Mouse (Mus musculus) embryonic facial prominence, embryonic 14.5 days (tissue): ENCODE results near the gene Gm28729. TPM values are rescaled to one million over a fixed set of nuclear protein-coding genes. Genes with fewer than 3 reads are reported as not detected.
"Not testable (repeated sequence)": the region's sequence is repeated elsewhere in the genome, so short reads cannot be mapped to it uniquely, and the experiment has no call there.

Experiments used
- ATAC-seq: fragments of 200-750 bp; cut with Nextera tagmentation; 2 replicates; pipeline ENCODE4 v1.8.0; 2017; ENCODE audit warnings: low read depth, moderate number of reproducible peaks, moderate TSS enrichment
- DNase-seq: peaks from one replicate; pipeline ENCODE4 v3.0.0-alpha.2; 2015; ENCODE audit warnings: low spot score
- H3K27ac ChIP-seq: fragments of 300-500 bp; sonication (generic); replicated peaks from 2 replicates; pipeline ENCODE4 v1.5.1; 2014; ENCODE audit warnings: low read depth, mild to moderate bottlenecking, low read length, moderate library complexity
- H3K27me3 ChIP-seq: fragments of 300-500 bp; sonication (generic); replicated peaks from 2 replicates; pipeline ENCODE4 v1.6.1; 2014; ENCODE audit warnings: low read length; ENCODE audit not compliant: control insufficient read depth, insufficient read depth
- H3K36me3 ChIP-seq: fragments of 300-500 bp; sonication (generic); 2 replicates; pipeline ENCODE4 v1.6.1; 2014; ENCODE audit warnings: low read length, mixed read lengths; ENCODE audit not compliant: control insufficient read depth, insufficient read depth
- H3K4me1 ChIP-seq: fragments of 300-500 bp; sonication (generic); 2 replicates; pipeline ENCODE4 v1.6.1; 2014; ENCODE audit warnings: antibody characterized with exemption, low read length; ENCODE audit not compliant: control insufficient read depth, insufficient read depth
- H3K4me2 ChIP-seq: fragments of 300-500 bp; sonication (generic); 2 replicates; pipeline ENCODE4 v1.6.1; 2014; ENCODE audit warnings: low read depth, mild to moderate bottlenecking, low read length, moderate library complexity, mixed read lengths
- H3K4me3 ChIP-seq: fragments of 300-500 bp; sonication (generic); 2 replicates; pipeline ENCODE4 v1.5.1; 2014; ENCODE audit warnings: low read depth, mild to moderate bottlenecking, low read length
- H3K9ac ChIP-seq: fragments of 300-500 bp; sonication (generic); 2 replicates; pipeline ENCODE4 v1.6.1; 2014; ENCODE audit warnings: low read depth, mild to moderate bottlenecking, low read length, moderate library complexity, mixed read lengths
- H3K9me3 ChIP-seq: fragments of 300-500 bp; sonication (generic); 2 replicates; pipeline ENCODE4 v1.6.1; 2016; ENCODE audit warnings: low read length; ENCODE audit not compliant: control insufficient read depth
- WGBS: fragments of 180-500 bp; shearing (Covaris S2); extraction: QIAGEN DNeasy Blood & Tissue Kit; methylation state at CpG from one replicate; pipeline ENCODE4 v1.1.7; 2014; 5-methylcytosine and 5-hydroxymethylcytosine counted together
- polyA plus RNA-seq: library from polyadenylated mRNA; unstranded; fragments of >200 nt; fragmentation: Nextera tagmentation; extraction: Ambion mirVana; gene quantifications from 2 replicates; pipeline ENCODE4 v1.2.1, GENCODE M21; 2014

Gm28729 gene
- polyA plus RNA-seq, 1 experiment from 2014 or later = 0.64 TPM

DNA sequence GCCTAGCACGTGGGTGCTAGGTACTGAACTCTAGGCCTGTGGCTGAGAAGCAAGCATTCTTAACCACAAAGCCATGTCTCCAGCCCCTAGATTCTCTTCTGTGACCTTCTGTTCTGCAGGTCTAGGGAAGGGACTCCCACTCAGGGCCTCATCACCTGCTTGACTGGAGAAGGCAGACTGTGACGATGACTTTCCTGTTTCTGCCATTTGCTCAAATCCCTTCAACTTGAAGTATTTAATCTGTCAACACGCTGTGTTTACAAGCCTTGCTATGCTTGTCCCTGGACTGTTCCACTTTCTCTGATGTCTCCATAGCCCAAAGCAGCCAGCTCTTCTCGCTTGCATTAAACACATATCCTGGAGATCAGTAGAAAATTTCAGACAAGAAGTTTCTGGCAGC lies 7.5 kb upstream of the Gm28729 start:
- DNase-seq (peak; percentile 17), ATAC-seq (no peak)
- 63% methylated on average over 4 of the region's 4 CpGs for WGBS
- H3K36me3 ChIP-seq = no peaks in the 10 kb centered on the region
- no peak overlapping the region for H3K9ac ChIP-seq
- H3K4me1 ChIP-seq = peaks cover 9% of the 10 kb centered on the region; the same call in 1 of the 2 replicates
- H3K4me2 ChIP-seq = no peak overlapping the region
- H3K27ac ChIP-seq = 0 out of 2 replicates have a peak overlapping the region, but pooled peaks have one; percentile 39
- H3K27me3 ChIP-seq = no peaks in the 10 kb centered on the region
- no peak overlapping the region for H3K4me3 ChIP-seq
- no peaks in the 10 kb centered on the region for H3K9me3 ChIP-seq

DNA sequence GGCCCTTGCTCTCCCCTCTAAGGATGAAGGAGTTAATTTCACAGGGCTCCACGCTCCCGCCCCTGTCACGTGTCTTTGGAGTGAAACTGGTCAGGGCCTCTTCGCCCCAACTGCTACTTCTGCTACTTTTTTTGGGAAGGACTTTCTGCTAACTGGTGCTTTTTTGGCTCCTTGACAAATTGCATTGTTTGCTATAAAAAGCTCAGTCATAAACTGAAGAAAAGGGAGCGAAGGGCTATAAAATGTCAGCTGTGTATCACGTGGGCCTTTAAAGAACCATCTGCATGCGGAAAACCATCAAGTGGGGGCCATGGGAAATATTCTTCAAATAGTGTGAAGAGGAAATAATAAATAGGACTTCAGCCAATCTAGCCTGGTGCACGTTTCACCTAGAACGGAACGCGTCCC lies 5.6 kb upstream of the Gm28729 start:
- H3K4me1 ChIP-seq = peaks cover 9% of the 10 kb centered on the region; the same call in 1 of the 2 replicates
- ATAC-seq = peak; percentile 62; the same call in 1 of the 2 replicates

DNA sequence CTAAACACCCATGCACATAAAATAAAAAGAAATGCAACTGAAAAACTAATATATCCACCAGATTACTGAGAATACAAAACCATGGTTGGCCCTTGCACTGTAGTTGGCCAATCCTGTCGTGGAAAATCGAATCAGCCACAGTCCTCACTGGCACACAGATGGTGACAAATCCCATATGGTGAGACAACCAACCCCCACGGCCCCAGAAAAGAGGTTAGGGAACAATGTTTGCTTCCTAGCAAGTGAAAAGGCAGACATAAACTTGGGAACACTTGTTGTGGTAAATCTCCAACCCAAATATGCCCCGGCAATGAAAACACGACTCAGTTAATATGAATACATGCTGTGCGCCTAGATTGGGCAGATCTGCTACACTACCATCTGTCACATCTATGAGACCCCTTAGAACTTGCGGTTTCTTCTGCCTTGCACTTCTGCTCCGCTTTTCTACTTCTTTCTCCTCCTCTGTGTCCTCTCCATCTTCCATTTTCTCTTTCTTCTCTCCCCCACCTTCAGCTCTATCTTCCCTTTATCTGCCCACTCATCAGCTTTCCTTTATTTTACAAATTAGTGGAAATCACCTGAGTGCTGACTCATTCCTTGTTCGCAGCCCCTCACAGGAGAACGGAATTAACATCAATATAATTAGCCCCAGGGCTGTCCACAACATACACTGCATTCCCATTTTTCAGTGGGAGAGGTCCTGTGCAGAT lies 5.1 kb upstream of the Gm28729 start:
- no peak overlapping the region for H3K27ac ChIP-seq
- 63% methylated on average over 10 of the region's 10 CpGs for WGBS
- H3K4me1 ChIP-seq = peaks cover 9% of the 10 kb centered on the region; the same call in 1 of the 2 replicates
- no peak overlapping the region for H3K9ac ChIP-seq
- DNase-seq = peak; percentile 36
- no peaks in the 10 kb centered on the region for H3K27me3 ChIP-seq
- ATAC-seq = no peak
- H3K36me3 ChIP-seq = no peaks in the 10 kb centered on the region
- no peak overlapping the region for H3K4me2 ChIP-seq
- no peak overlapping the region for H3K4me3 ChIP-seq
- no peaks in the 10 kb centered on the region for H3K9me3 ChIP-seq

More for the DNA sequence above, 5.6 kb upstream of the Gm28729 start:
- Histone ChIP-seq H3K4me2 (no peak overlapping the region), H3K9ac (no peak overlapping the region), H3K36me3 (no peaks in the 10 kb centered on the region), H3K9me3 (no peaks in the 10 kb centered on the region), H3K4me3 (no peak overlapping the region), H3K27ac (no peak overlapping the region), H3K27me3 (no peaks in the 10 kb centered on the region)
- DNase-seq = peak; percentile 72
- 52% methylated on average over 11 of the region's 11 CpGs for WGBS

DNA sequence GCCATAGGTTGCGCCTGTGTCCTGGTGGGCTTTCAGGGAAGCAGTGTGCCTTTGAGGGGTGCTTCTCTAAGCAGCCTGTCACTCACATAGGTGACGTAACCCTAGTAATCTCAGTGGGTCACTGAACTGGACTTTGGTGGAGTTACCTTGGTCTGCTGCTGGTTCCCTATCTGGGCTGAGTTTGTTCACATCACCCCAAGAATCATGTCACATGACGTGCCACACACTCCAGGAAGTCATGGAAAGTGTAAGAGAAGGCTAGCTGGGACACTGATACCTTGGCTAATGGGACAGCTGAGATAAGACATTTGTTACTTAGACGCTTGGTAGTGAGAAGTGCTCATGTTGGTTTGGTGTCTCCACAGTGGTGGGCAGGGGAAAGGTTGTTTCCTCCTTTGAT lies 947 bp upstream of the Gm28729 start:
- Histone ChIP-seq H3K27ac (no peak overlapping the region), H3K36me3 (no peaks in the 10 kb centered on the region), H3K4me3 (no peak overlapping the region), H3K4me1 (peaks cover 9% of the 10 kb centered on the region; the same call in 1 of the 2 replicates), H3K4me2 (no peak overlapping the region), H3K27me3 (no peaks in the 10 kb centered on the region), H3K9ac (no peak overlapping the region), H3K9me3 (no peaks in the 10 kb centered on the region)
- 82% methylated on average over 4 of the region's 4 CpGs for WGBS
- no peak for DNase-seq
- ATAC-seq = no peak

DNA sequence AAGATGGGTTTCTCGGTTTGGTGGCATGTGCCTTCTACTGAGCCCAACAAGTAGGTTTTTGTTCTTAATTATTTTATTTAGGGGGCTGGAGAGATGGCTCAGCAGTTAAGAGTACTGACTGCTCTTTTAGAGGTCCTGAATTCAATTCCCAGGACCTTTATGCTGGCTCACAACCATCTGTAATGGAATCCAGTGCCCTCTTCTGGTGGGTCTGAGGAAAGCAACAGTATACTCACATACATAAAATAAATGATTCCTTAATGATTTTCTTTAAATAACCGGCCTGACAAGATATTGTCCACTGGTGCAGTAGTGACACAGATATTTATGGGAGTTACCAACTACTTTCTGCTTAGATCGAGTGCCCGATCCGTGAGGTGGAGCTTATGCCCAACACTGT lies 1.9 kb downstream of the Gm28729 start:
- H3K9me3 ChIP-seq = no peaks in the 10 kb centered on the region
- no peaks in the 10 kb centered on the region for H3K27me3 ChIP-seq
- H3K9ac ChIP-seq = no peak overlapping the region
- no peaks in the 10 kb centered on the region for H3K4me1 ChIP-seq
- DNase-seq = no peak
- no peak overlapping the region for H3K4me3 ChIP-seq
- no peak overlapping the region for H3K4me2 ChIP-seq
- no peaks in the 10 kb centered on the region for H3K36me3 ChIP-seq
- no peak overlapping the region for H3K27ac ChIP-seq
- no peak for ATAC-seq
- 91% methylated on average over 5 of the region's 5 CpGs for WGBS

DNA sequence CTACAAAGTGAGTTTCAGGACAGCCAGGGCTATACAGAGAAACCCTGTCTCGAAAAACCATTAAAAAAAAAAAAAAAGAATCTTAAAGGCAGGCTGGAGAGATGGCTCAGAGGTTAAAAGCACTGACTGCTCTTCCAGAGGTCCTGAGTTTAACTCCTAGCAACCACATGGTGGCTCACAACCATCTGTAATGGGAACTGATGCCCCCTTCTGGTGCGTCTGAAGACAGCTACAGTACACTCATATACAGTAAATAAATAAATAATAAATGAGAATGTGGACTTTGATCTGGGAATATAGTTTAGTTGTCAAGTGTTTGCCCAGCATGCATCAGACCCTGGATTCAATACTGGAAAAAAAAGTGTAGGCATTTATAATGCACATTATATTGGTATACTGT lies 3.5 kb downstream of the Gm28729 start:
- not testable (repeated sequence) for H3K9me3 ChIP-seq, H3K36me3 ChIP-seq, H3K4me1 ChIP-seq, H3K27me3 ChIP-seq, H3K4me3 ChIP-seq, H3K9ac ChIP-seq, ATAC-seq, H3K4me2 ChIP-seq, H3K27ac ChIP-seq, DNase-seq
- WGBS = 79% methylated on average over 2 of the region's 2 CpGs

DNA sequence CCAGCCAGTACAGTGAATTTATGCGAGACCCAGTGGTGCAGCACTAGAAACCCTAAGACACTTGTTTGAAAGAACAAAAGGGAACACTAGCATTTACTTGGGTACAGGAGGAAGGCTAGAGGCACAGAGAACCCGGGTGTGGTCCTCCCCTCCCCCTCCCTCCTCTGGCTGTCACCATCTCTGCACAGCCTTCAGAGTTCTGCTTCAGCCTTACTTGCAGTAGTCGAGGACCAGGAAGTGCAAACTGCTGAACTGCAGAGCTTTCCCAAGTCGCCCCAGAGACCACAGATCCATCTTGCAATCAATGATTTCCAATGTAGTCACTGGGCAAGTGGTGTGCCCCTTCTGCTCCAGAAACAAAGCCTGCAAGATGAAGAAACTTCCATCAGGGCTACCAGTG lies 7.6 kb downstream of the Gm28729 start:
- no peaks in the 10 kb centered on the region for H3K4me1 ChIP-seq
- ATAC-seq = no peak
- no peak overlapping the region for H3K9ac ChIP-seq
- no peaks in the 10 kb centered on the region for H3K27me3 ChIP-seq
- WGBS = 35% methylated on average over 4 of the region's 4 CpGs
- H3K4me2 ChIP-seq = no peak overlapping the region
- H3K9me3 ChIP-seq = no peaks in the 10 kb centered on the region
- H3K36me3 ChIP-seq = no peaks in the 10 kb centered on the region
- no peak overlapping the region for H3K4me3 ChIP-seq
- H3K27ac ChIP-seq = no peak overlapping the region
- no peak for DNase-seq

DNA sequence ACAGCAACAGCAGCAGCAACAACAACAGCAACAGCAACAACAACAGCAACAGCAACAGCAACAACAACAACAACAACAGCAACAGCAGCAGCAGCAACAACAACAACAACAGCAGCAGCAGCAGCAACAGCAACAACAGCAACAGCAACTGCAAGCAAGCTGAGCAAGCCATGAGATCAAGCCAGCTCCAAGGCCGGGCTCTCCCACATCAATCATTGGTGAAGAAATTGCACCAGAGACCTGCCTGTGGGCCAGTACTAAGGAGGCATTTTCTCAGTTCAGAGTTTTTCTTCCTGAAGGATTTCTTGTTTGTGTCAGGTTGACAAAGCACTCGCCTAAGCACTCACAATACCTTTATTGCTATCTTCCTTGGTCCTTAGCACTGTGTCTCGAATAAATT lies 8.3 kb downstream of the Gm28729 start:
- no peak overlapping the region for H3K4me2 ChIP-seq
- H3K9ac ChIP-seq = no peak overlapping the region
- no peak overlapping the region for H3K27ac ChIP-seq
- H3K4me3 ChIP-seq = no peak overlapping the region
- ATAC-seq (no peak), DNase-seq (no peak)
- H3K4me1 ChIP-seq = no peaks in the 10 kb centered on the region
- WGBS = 68% methylated on average over 3 of the region's 3 CpGs
- no peaks in the 10 kb centered on the region for H3K9me3 ChIP-seq
- H3K36me3 ChIP-seq = no peaks in the 10 kb centered on the region
- no peaks in the 10 kb centered on the region for H3K27me3 ChIP-seq

DNA sequence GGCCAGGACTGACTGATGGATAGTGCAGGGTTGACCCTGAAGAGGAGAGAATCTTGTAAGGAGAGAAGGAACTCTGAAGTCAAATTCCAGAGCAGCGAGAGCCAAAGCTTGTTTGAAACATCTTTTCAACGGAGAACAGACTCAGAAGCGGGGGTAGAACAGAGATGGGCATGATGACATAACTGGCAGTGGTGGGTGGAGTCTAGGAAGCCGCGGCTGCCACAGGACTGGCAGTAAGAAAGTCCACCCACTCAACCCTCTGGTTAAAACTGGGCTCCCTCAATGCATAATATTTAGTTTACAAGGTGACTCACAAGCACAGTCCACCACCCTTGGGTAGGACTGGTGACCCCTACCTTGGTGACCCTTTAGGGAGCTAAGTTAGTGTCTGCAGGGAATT lies 9.3 kb downstream of the Gm28729 start:
- no peak overlapping the region for H3K9ac ChIP-seq
- no peak overlapping the region for H3K4me3 ChIP-seq
- H3K9me3 ChIP-seq = no peaks in the 10 kb centered on the region
- no peaks in the 10 kb centered on the region for H3K27me3 ChIP-seq
- ATAC-seq (no peak), DNase-seq (no peak)
- WGBS = 85% methylated on average over 5 of the region's 5 CpGs
- no peaks in the 10 kb centered on the region for H3K4me1 ChIP-seq
- no peaks in the 10 kb centered on the region for H3K36me3 ChIP-seq
- H3K27ac ChIP-seq = no peak overlapping the region
- H3K4me2 ChIP-seq = no peak overlapping the region
